Comparison of ENCODE assay signal across 8 mouse cellular contexts in genomic region chr1:153092237-153092975, GRCm38 (mm10).
DNase-seq lines count a peak whose midpoint lies in the region; ATAC-seq and TF ChIP-seq lines count a peak whose summit lies in the region.

No protein-coding gene starts in this region.

- no peak for TF ChIP-seq POLR2A in CH12.LX (IDR thresholded peaks at IDR 0.05; ENCODE audit: low read depth, low read length)
- no peak for TF ChIP-seq POLR2A in bone marrow macrophage, adult 2 months (IDR thresholded peaks at IDR 0.05; ENCODE audit: borderline replicate concordance, low read depth, low read length)
- no peak for TF ChIP-seq POLR2A in embryonic fibroblast, embryonic 13.5 days (IDR thresholded peaks at IDR 0.05; ENCODE audit: low read depth, low read length)

- 58% methylated on average over 5 of the region's 5 CpGs for WGBS in limb, embryonic 13.5 days

- TF ChIP-seq EP300 in CH12.LX (IDR thresholded peaks at IDR 0.05; ENCODE audit: low read length), result peak; percentile 39; the same call in 1 of the 2 replicates

- dilution Hi-C loops in CH12.LX (cut with MboI; ENCODE audit: extremely low pct_ligation_motif_present, extremely low pct_unique_long_range_greater_than_20kb, low sequenced_read_pairs), result no loop called here

- ATAC-seq in limb, embryonic 13.5 days (ENCODE audit: low FRiP score, low read depth), result peak; percentile 45; the same call in 1 of the 2 replicates

- H3K4me3 ChIP-seq in CH12.LX (replicated peaks in 1 of 3; ENCODE audit: low read depth in 2 of 3, low read length in 2 of 3, poor library complexity in 1 of 3), result no peak overlapping the region
- no peak overlapping the region for H3K4me3 ChIP-seq in bone marrow macrophage, adult 2 months (ENCODE audit: insufficient read depth, low read length)
- H3K4me3 ChIP-seq in embryonic fibroblast, embryonic 13.5 days (ENCODE audit: insufficient read depth, low read length), result no peak overlapping the region
- H3K4me3 ChIP-seq in limb, embryonic 13.5 days, result no peak overlapping the region

- peak; percentile 62 for TF ChIP-seq RAD21 in CH12.LX (IDR thresholded peaks at IDR 0.05; ENCODE audit: low read depth, low read length)

- DNase-seq in CH12.LX (ENCODE audit: extremely low read depth), result peak; percentile 78
- DNase-seq in heart, adult 8-10 months (ENCODE audit: low spot score), result peak; percentile 79
- DNase-seq in kidney, adult 9 months, result peak; percentile 73
- peak; percentile 51 for DNase-seq in naive thymus-derived CD4-positive, alpha-beta T cell, adult 2 months (ENCODE audit: low read depth)
- peak; percentile 83 for DNase-seq in testis, postnatal 10 days (ENCODE audit: low spot score)

- in situ Hi-C loops in CH12.LX (cut with MboI; ENCODE audit: low pct_ligation_motif_present, low pct_unique_long_range_greater_than_20kb, low sequenced_read_pairs), result no loop called here

- peaks cover 8 to 13% of the 10 kb centered on the region in 2 experiments for H3K4me1 ChIP-seq in CH12.LX (ENCODE audit: control insufficient read depth in 1 of 2, insufficient read depth in 2 of 2)
- peaks cover 6% of the 10 kb centered on the region for H3K4me1 ChIP-seq in bone marrow macrophage, adult 2 months (ENCODE audit: control insufficient read depth, insufficient read depth, low read length)
- peaks cover 4% of the 10 kb centered on the region; the same call in 1 of the 2 replicates for H3K4me1 ChIP-seq in embryonic fibroblast, embryonic 13.5 days (ENCODE audit: control insufficient read depth, insufficient read depth, low read length)
- peaks cover 18% of the 10 kb centered on the region for H3K4me1 ChIP-seq in limb, embryonic 13.5 days

- TF ChIP-seq CTCF in CH12.LX (conservative IDR thresholded peaks at IDR 0.05 in 1 of 2, IDR thresholded peaks at IDR 0.05 in 1 of 2; ENCODE audit: low read depth in 2 of 2, low read length in 2 of 2), result peak; percentile 29 to 74; a peak in 3 of 4 replicates
- peak; percentile 33; the same call in 1 of the 2 replicates for TF ChIP-seq CTCF in bone marrow macrophage, adult 2 months (IDR thresholded peaks at IDR 0.05; ENCODE audit: low read depth, low read length)
- TF ChIP-seq CTCF in embryonic fibroblast, embryonic 13.5 days (IDR thresholded peaks at IDR 0.05; ENCODE audit: borderline replicate concordance, insufficient read depth, low read length), result peak; percentile 38; the same call in 1 of the 2 replicates

- no peaks in the 10 kb centered on the region for H3K79me2 ChIP-seq in CH12.LX (replicated peaks; ENCODE audit: control insufficient read depth, extremely low read depth, insufficient read depth, poor library complexity, severe bottlenecking)

- no peak overlapping the region for H3K4me2 ChIP-seq in CH12.LX (ENCODE audit: insufficient read depth, low read depth, poor library complexity, severe bottlenecking)
- H3K4me2 ChIP-seq in limb, embryonic 13.5 days (replicated peaks), result no peak overlapping the region

- H3K27me3 ChIP-seq in CH12.LX (replicated peaks), result no peaks in the 10 kb centered on the region
- H3K27me3 ChIP-seq in limb, embryonic 13.5 days, result no peaks in the 10 kb centered on the region

- no peaks in the 10 kb centered on the region for H3K9me3 ChIP-seq in CH12.LX (replicated peaks; ENCODE audit: low read length)
- H3K9me3 ChIP-seq in limb, embryonic 13.5 days, result no peaks in the 10 kb centered on the region

- H3K9ac ChIP-seq in CH12.LX (ENCODE audit: insufficient read depth, low read depth), result no peak overlapping the region
- H3K9ac ChIP-seq in limb, embryonic 13.5 days, result no peak overlapping the region

- no peaks in the 10 kb centered on the region for H3K36me3 ChIP-seq in CH12.LX (replicated peaks in 1 of 2; ENCODE audit: control insufficient read depth in 1 of 2, insufficient read depth in 1 of 2, low read length in 1 of 2)
- H3K36me3 ChIP-seq in limb, embryonic 13.5 days, result no peaks in the 10 kb centered on the region

- H3K27ac ChIP-seq in CH12.LX (ENCODE audit: insufficient read depth, low read depth), result no peak overlapping the region
- no peak overlapping the region for H3K27ac ChIP-seq in bone marrow macrophage, adult 2 months (ENCODE audit: insufficient read depth, low read depth, low read length)
- peak overlapping the region; percentile 28 for H3K27ac ChIP-seq in embryonic fibroblast, embryonic 13.5 days (ENCODE audit: insufficient read depth, low read length)
- no peak overlapping the region for H3K27ac ChIP-seq in limb, embryonic 13.5 days

TF ChIP-seq in CH12.LX, 34 proteins besides CTCF, POLR2A, EP300 and RAD21:
- TF ChIP-seq IRF4 (IDR thresholded peaks at IDR 0.05; ENCODE audit: low read depth, low read length), result 0 out of 2 replicates have a peak, but pooled peaks have one; percentile 27
- TF ChIP-seq SMC3 (IDR thresholded peaks at IDR 0.05; ENCODE audit: low read depth, low read length), result peak; percentile 68
- TF ChIP-seq NELFE (IDR thresholded peaks at IDR 0.05; ENCODE audit: low read depth, low read length), result 0 out of 2 replicates have a peak, but pooled peaks have one; percentile 18
- 0 out of 2 replicates have a peak, but pooled peaks have one; percentile 1 for TF ChIP-seq ZC3H11A (IDR thresholded peaks at IDR 0.05; ENCODE audit: low read depth, low read length)
- TF ChIP-seq ZMIZ1 (IDR thresholded peaks at IDR 0.05; ENCODE audit: low read depth, low read length), result no peak
- TF ChIP-seq ZNF384 (IDR thresholded peaks at IDR 0.05; ENCODE audit: low read depth, low read length), result peak; percentile 57; the same call in 1 of the 2 replicates
- TF ChIP-seq GABPA (IDR thresholded peaks at IDR 0.05; ENCODE audit: insufficient replicate concordance, low read depth, low read length), result no peak
